Mouse (Mus musculus) midbrain, embryonic 16.5 days (tissue): ENCODE data around the gene Thsd7a. TPM values are rescaled to one million over a fixed set of nuclear protein-coding genes. Genes with fewer than 3 reads are reported as not detected.

ENCODE experiments used
- ATAC-seq: fragments of 200-750 bp; cut with Nextera tagmentation; 2 replicates; pipeline ENCODE4 v1.8.0; 2017; ENCODE audit warnings: moderate TSS enrichment
- H3K27ac ChIP-seq: fragments of 300-500 bp; sonication (generic); 2 replicates; pipeline ENCODE4 v1.5.1; 2014; ENCODE audit warnings: mild to moderate bottlenecking, low read length, mixed read lengths
- H3K27me3 ChIP-seq: fragments of 300-500 bp; sonication (generic); 2 replicates; pipeline ENCODE4 v1.6.1; 2014; ENCODE audit warnings: low read depth, low read length, mixed read lengths; ENCODE audit not compliant: control insufficient read depth, insufficient read depth
- H3K36me3 ChIP-seq: fragments of 300-500 bp; sonication (generic); 2 replicates; pipeline ENCODE4 v1.6.1; 2014; ENCODE audit warnings: mild to moderate bottlenecking, low read length, moderate library complexity, mixed read lengths; ENCODE audit not compliant: control insufficient read depth, insufficient read depth
- H3K4me1 ChIP-seq: fragments of 300-500 bp; sonication (generic); 2 replicates; pipeline ENCODE4 v1.6.1; 2014; ENCODE audit warnings: mild to moderate bottlenecking, low read length, mixed read lengths; ENCODE audit not compliant: control insufficient read depth, insufficient read depth
- H3K4me2 ChIP-seq: fragments of 300-500 bp; sonication (generic); 2 replicates; pipeline ENCODE4 v1.6.1; 2014; ENCODE audit warnings: mild to moderate bottlenecking, low read length, mixed read lengths
- H3K4me3 ChIP-seq: fragments of 300-500 bp; sonication (generic); 2 replicates; pipeline ENCODE4 v1.5.1; 2014; ENCODE audit warnings: low read depth, mild to moderate bottlenecking, low read length, moderate library complexity, mixed read lengths
- H3K9ac ChIP-seq: fragments of 300-500 bp; sonication (generic); 2 replicates; pipeline ENCODE4 v1.6.1; 2014; ENCODE audit warnings: low read depth, low read length, mixed read lengths
- H3K9me3 ChIP-seq: fragments of 300-500 bp; sonication (generic); replicated peaks from 2 replicates; pipeline ENCODE4 v1.6.1; 2014; ENCODE audit warnings: mild to moderate bottlenecking, low read length, mixed read lengths; ENCODE audit not compliant: control insufficient read depth, poor library complexity, severe bottlenecking
- WGBS: fragments of 180-500 bp; shearing (Covaris S2); extraction: QIAGEN DNeasy Blood & Tissue Kit; methylation state at CpG from one replicate; pipeline ENCODE4 v1.1.7; 2014; 5-methylcytosine and 5-hydroxymethylcytosine counted together
- polyA plus RNA-seq: library from polyadenylated mRNA; unstranded; fragments of >200 nt; fragmentation: Nextera tagmentation; extraction: Ambion mirVana; gene quantifications from 2 replicates; pipeline ENCODE4 v1.2.1, GENCODE M21; 2015

Gene Thsd7a
- polyA plus RNA-seq, 1 experiment from 2014 or later, result 28.4 TPM

DNA sequence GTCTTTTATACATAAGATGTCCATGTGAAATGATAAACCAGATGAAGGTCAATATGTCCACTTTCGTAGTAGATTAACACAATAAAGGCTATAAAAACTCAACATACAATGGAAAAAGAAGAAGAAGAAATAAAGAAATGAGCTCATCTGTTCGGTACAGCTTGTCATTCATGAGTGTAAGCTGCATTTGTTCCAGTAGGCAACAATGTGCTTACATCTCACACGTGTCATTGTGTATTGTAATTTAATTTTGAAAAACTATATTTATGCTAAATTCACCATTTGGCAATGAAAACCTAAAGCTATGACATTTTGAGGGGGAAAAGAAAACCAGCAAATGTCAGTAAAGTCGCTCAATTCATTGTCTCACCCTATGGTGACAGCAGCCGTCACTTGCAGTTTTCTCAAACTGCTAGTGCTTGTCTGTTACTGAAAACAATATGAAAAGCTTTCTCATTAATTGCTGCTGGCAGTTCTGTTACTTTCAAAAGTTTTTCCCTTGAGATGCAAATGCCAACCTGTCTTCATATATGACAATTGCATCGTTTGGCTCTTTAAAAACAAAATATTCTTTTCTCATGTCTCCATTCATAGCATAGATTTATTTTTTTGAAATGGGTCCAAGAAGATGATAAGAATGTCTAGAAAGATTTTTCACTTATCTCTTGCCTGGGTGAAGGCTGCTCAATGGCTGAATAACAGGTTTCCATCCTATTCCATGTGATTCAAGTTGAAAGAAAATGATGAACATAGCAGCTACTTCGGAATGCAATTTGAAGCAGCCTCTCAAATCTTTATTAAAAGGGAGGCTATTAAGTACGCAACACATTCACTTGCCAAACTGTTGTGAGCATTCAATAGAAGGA is 10.4 kb upstream of the Thsd7a start:
- no peak overlapping the region for H3K9ac ChIP-seq
- 67% methylated on average over 8 of the region's 8 CpGs for WGBS

DNA sequence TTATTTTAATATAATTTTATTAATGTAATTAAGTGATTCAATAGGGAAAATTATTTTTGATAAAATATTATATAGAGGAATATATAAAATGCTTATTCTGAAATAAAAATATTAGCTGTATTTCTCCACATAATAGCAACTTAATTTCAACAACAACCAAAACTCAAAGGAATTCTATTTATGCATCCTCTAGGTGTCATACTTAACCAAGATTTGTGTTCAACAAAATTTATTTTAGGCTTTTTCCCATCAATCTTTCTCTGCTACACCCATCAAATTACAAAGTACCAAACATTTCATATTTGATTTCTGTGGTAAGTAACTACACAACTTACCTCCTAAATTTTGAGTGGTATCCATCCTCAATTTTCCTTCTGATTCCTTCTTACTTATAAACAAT is 3.1 kb upstream of the Thsd7a start:
- Histone ChIP-seq H3K4me2 (no peak overlapping the region), H3K27me3 (no peaks in the 10 kb centered on the region), H3K9me3 (peaks cover 4% of the 10 kb centered on the region), H3K27ac (no peak overlapping the region), H3K36me3 (no peaks in the 10 kb centered on the region), H3K9ac (no peak overlapping the region), H3K4me3 (no peak overlapping the region), H3K4me1 (peaks cover 10% of the 10 kb centered on the region)
- no peak for ATAC-seq

More for the DNA sequence above, 10.4 kb upstream of the Thsd7a start:
- no peak for ATAC-seq
- Histone ChIP-seq H3K9me3 (peaks cover 7% of the 10 kb centered on the region), H3K4me3 (no peak overlapping the region), H3K27me3 (no peaks in the 10 kb centered on the region), H3K4me2 (no peak overlapping the region), H3K27ac (no peak overlapping the region), H3K4me1 (no peaks in the 10 kb centered on the region; the same call in 1 of the 2 replicates), H3K36me3 (no peaks in the 10 kb centered on the region)

DNA sequence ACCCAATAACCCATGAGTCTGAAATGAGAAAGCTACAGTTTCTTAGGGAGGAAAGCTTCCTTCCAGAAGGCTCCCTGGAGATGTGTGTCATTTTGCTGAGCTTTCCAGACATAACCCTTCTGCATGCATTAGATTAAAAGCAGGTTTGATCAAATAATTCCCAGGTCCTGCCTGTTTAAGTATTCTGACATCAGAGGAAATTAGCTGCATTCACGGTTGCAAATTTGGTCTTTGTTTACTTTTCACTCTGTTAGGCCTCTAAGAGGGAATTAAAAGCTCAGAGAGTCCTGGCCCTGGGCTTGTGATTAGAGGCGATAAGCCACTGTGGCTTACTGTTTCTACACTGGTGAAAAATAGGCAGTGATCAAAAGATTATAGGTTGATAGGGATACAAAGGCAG is 1.2 kb upstream of the Thsd7a start:
- no peaks in the 10 kb centered on the region for H3K36me3 ChIP-seq
- peak overlapping the region; percentile 97 for H3K27ac ChIP-seq
- no peak overlapping the region for H3K9ac ChIP-seq
- no peaks in the 10 kb centered on the region for H3K27me3 ChIP-seq
- no peak overlapping the region for H3K4me3 ChIP-seq
- no peak overlapping the region for H3K4me2 ChIP-seq
- H3K4me1 ChIP-seq, result peaks cover 12% of the 10 kb centered on the region
- ATAC-seq, result no peak
- 14% methylated on average over 2 of the region's 2 CpGs for WGBS
- no peaks in the 10 kb centered on the region for H3K9me3 ChIP-seq

DNA sequence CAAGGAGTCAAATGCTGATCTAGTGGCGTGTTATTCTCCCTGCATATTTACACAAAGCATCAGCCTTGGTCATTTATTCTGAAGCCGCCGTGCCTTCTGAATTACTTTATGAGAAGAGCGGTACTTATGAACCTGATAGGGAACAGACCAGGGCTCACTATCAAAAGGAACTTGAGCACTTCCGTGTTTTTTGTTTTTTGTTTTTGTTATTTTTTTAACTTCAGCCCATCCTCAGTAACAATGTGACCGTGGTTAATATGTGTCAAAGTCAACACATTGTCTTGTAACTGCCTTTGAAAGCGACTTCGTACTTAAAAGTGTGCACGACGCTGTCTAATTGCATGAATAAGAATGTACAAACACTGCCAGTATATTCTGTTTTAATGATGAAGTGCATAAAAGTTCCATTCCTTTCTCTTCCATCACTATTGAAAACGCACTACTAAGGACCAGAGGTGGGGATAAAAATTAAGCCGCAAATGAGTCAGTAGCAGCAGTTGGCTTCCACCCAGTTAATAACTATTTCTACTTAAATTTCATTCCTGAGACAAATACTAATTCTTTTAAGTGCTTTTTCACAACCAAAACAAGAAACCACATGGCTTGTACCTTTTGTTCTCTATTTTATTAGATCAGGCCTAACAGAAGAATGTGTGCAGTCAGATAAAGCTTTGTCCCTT is 461 bp upstream of the Thsd7a start:
- peak overlapping the region; percentile 71 for H3K4me3 ChIP-seq
- no peaks in the 10 kb centered on the region for H3K36me3 ChIP-seq
- H3K9me3 ChIP-seq, result no peaks in the 10 kb centered on the region
- peak overlapping the region; percentile 91 for H3K9ac ChIP-seq
- ATAC-seq, result no peak; the same call in 1 of the 2 replicates
- peak overlapping the region; percentile 97 for H3K27ac ChIP-seq
- peaks cover 12% of the 10 kb centered on the region for H3K4me1 ChIP-seq
- peak overlapping the region; percentile 64 for H3K4me2 ChIP-seq
- no peaks in the 10 kb centered on the region for H3K27me3 ChIP-seq
- WGBS, result 4% methylated on average over 12 of the region's 12 CpGs

DNA sequence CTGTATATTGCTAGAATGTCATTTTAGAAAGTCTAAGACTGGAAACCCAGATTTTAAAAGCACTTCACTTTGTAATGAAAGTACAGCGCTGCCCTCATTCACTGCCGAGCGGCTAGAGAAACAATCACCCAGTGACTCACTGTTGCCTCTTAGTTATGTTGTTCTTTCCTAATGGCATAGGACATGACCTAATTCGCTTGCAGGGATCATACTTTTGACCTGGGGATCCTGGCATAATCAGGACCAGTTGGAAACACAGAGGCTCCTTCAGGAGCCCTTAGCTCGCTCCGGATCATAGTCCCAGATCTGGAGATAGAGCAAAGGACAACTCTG is 790 bp downstream of the Thsd7a start:
- peaks cover 12% of the 10 kb centered on the region for H3K4me1 ChIP-seq
- H3K27me3 ChIP-seq, result no peaks in the 10 kb centered on the region
- WGBS, result under 1% methylated on average over 6 of the region's 6 CpGs
- peak; percentile 29 for ATAC-seq
- H3K4me3 ChIP-seq, result peak overlapping the region; percentile 71
- H3K9ac ChIP-seq, result peak overlapping the region; percentile 91
- H3K9me3 ChIP-seq, result no peaks in the 10 kb centered on the region
- peak overlapping the region; percentile 64 for H3K4me2 ChIP-seq
- no peaks in the 10 kb centered on the region for H3K36me3 ChIP-seq
- peak overlapping the region; percentile 97 for H3K27ac ChIP-seq

DNA sequence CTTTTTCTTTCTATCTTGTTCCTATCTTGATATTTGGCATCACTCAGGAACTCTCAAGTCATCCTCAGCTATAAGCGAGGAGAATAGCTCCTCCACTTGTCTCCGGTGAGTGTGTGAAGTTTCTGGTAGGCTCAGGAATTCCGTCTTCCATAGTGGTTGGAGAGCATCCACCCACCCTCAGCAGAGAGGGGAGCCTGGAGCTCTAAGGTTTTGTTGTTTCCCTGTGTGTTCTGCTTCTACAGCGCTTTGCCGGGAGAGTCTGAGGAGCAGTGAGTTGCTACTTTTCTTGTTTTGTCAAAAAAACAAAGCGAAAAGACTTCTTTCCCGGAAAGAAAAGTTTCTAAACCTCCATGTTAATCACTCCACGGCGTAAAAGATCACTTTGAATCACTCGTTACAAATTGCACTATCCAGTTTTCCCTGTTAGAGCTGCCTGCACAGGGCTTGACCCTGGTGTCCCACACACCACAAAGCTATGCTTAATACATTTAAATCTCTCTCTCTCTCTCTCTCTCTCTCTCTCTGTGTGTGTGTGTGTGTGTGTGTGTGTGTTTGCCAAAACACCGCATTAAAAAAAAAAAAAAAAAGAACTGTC is 1.3 kb downstream of the Thsd7a start:
- Histone ChIP-seq H3K4me3 (peak overlapping the region; percentile 71), H3K36me3 (no peaks in the 10 kb centered on the region), H3K27me3 (no peaks in the 10 kb centered on the region), H3K9ac (peak overlapping the region; percentile 91), H3K9me3 (no peaks in the 10 kb centered on the region), H3K4me2 (peak overlapping the region; percentile 64), H3K27ac (peak overlapping the region; percentile 97), H3K4me1 (peaks cover 12% of the 10 kb centered on the region)
- 2% methylated on average over 11 of the region's 11 CpGs for WGBS
- ATAC-seq, result no peak

DNA sequence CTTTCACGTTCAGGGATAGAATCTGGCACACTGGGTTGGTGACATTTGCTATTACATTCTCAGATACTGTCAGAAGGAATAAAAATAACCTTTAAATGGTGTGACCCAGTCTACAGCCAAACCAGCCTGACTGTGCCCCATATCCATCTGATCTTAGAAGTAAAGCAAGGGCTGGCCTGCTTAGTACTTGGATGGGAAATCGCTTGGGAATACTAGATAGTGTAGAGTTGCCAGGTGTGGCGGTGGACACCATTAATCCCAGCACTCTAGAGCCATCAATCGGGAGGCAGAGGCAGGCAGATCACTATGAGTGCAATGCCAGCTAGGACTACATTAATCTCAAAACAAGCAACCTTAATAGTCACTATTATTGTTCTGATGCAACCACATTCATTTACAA is 6.4 kb downstream of the Thsd7a start:
- Histone ChIP-seq H3K9ac (no peak overlapping the region), H3K27me3 (no peaks in the 10 kb centered on the region), H3K36me3 (no peaks in the 10 kb centered on the region), H3K27ac (no peak overlapping the region), H3K4me3 (no peak overlapping the region), H3K4me1 (peaks cover 4% of the 10 kb centered on the region; the same call in 1 of the 2 replicates), H3K9me3 (no peaks in the 10 kb centered on the region; the same call in 1 of the 2 replicates), H3K4me2 (no peak overlapping the region)
- ATAC-seq, result no peak
- WGBS, result 89% methylated on average over 4 of the region's 4 CpGs

DNA sequence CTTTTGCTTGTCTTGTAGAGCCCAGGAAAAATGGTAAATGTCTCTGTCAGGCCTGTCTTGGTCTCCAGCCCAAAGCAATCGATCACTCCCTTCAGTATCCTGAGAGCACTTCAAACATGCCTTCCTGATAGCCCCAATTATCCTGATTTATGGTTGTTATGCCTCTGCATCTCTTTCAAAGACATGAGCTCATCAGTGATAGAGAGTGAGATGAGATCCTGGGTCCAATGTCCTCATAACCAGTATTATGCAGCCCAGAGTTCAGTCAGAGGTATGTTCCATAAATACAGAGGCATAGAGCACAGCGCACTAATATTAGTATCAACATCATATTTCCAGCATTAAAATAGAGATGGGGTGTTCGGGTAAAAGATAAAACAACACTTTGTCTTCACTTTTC is 15.3 kb downstream of the Thsd7a start:
- Histone ChIP-seq H3K27ac (no peak overlapping the region), H3K4me1 (peaks cover 3% of the 10 kb centered on the region; the same call in 1 of the 2 replicates), H3K9ac (no peak overlapping the region), H3K4me3 (no peak overlapping the region), H3K9me3 (peaks cover 5% of the 10 kb centered on the region), H3K27me3 (no peaks in the 10 kb centered on the region), H3K36me3 (peaks cover 3% of the 10 kb centered on the region; the same call in 1 of the 2 replicates), H3K4me2 (no peak overlapping the region)
- 90% methylated on average over 3 of the region's 3 CpGs for WGBS
- ATAC-seq, result no peak

DNA sequence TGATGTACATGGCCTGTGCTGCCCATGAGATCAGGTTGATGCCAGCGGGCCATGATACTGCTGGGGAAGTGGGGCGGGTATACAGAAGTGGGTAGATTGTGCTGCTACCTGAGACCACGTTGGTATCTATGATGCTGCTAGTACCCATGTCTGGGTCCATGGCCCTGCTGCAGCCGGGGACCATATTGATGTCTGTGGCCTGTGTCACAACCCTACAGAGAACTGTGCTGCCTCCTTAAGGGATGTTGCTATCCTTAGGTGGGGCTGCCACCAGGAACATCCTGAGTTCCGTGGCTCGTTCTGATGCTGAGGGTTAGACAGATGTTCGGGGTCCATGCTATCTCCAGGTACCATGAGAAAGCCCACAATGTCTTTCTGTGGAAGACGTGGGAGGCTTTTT is 33.1 kb downstream of the Thsd7a start:
- Histone ChIP-seq H3K4me1 (peaks cover 3% of the 10 kb centered on the region; the same call in 1 of the 2 replicates), H3K9ac (no peak overlapping the region), H3K27ac (no peak overlapping the region), H3K4me3 (no peak overlapping the region), H3K27me3 (no peaks in the 10 kb centered on the region), H3K9me3 (no peaks in the 10 kb centered on the region), H3K4me2 (no peak overlapping the region), H3K36me3 (no peaks in the 10 kb centered on the region)
- WGBS, result 94% methylated on average over 8 of the region's 8 CpGs
- ATAC-seq, result no peak
